Mouse (Mus musculus) hindbrain, postnatal 0 days (tissue): ENCODE results near the gene Auts2. TPM values are rescaled to one million over a fixed set of nuclear protein-coding genes. Genes with fewer than 3 reads are reported as not detected.
A peak's percentile ranks its signal among the peaks of the same experiment; 100 is the strongest.

Source experiments
- ATAC-seq: fragments of 200-750 bp; cut with Nextera tagmentation; 2 replicates; pipeline ENCODE4 v1.8.0; 2017; ENCODE audit warnings: mild to moderate bottlenecking, moderate TSS enrichment, moderate library complexity
- DNase-seq: peaks from one replicate; pipeline ENCODE4 v3.0.0-alpha.2; 2015; ENCODE audit warnings: low spot score
- H3K27ac ChIP-seq: fragments of 300-500 bp; sonication (generic); 2 replicates; pipeline ENCODE4 v1.5.1; 2014; ENCODE audit warnings: mild to moderate bottlenecking
- H3K27me3 ChIP-seq: fragments of 300-500 bp; sonication (generic); 2 replicates; pipeline ENCODE4 v1.6.1; 2014; ENCODE audit warnings: low read length, mixed read lengths; ENCODE audit not compliant: insufficient read depth
- H3K36me3 ChIP-seq: fragments of 300-500 bp; sonication (generic); 2 replicates; pipeline ENCODE4 v1.6.1; 2014; ENCODE audit warnings: low read length, mixed read lengths; ENCODE audit not compliant: insufficient read depth
- H3K4me1 ChIP-seq: fragments of 300-500 bp; sonication (generic); 2 replicates; pipeline ENCODE4 v1.6.1; 2014; ENCODE audit warnings: antibody characterized with exemption, low read length, mixed read lengths; ENCODE audit not compliant: insufficient read depth
- H3K4me2 ChIP-seq: fragments of 300-500 bp; sonication (generic); 2 replicates; pipeline ENCODE4 v1.6.1; 2014; ENCODE audit warnings: low read depth, mild to moderate bottlenecking, low read length, moderate library complexity, mixed read lengths
- H3K4me3 ChIP-seq: fragments of 300-500 bp; sonication (generic); 2 replicates; pipeline ENCODE4 v1.5.1; 2014; ENCODE audit warnings: low read length
- H3K9ac ChIP-seq: fragments of 300-500 bp; sonication (generic); replicated peaks from 2 replicates; pipeline ENCODE4 v1.6.1; 2014; ENCODE audit warnings: mild to moderate bottlenecking, low read length, moderate library complexity, mixed read lengths
- H3K9me3 ChIP-seq: fragments of 300-500 bp; sonication (generic); 2 replicates; pipeline ENCODE4 v1.6.1; 2016; ENCODE audit warnings: low read length, mixed read lengths
- CTCF ChIP-seq: IDR thresholded peaks from 2 replicates; pipeline ENCODE4 v1.5.1; 2016; ENCODE audit warnings: antibody characterized with exemption, control low read depth, low read depth
- WGBS: fragments of 180-500 bp; shearing (Covaris S2); extraction: QIAGEN DNeasy Blood & Tissue Kit; methylation state at CpG from one replicate; pipeline ENCODE4 v1.1.7; 2014; 5-methylcytosine and 5-hydroxymethylcytosine counted together
- polyA plus RNA-seq: library from polyadenylated mRNA; unstranded; fragments of >200 nt; fragmentation: Nextera tagmentation; extraction: Ambion mirVana; gene quantifications from 2 replicates; pipeline ENCODE4 v1.2.1, GENCODE M21; 2015
- total RNA-seq: library from RNA; depleted of rRNA; stranded (reverse); fragments of >200 nt; gene quantifications from 2 replicates; pipeline ENCODE4 v1.2.3, GENCODE M21; 2014

The Auts2 gene
- total and polyA plus RNA-seq, 2 experiments from 2014 or later, result 39.3 to 54.9 TPM

DNA sequence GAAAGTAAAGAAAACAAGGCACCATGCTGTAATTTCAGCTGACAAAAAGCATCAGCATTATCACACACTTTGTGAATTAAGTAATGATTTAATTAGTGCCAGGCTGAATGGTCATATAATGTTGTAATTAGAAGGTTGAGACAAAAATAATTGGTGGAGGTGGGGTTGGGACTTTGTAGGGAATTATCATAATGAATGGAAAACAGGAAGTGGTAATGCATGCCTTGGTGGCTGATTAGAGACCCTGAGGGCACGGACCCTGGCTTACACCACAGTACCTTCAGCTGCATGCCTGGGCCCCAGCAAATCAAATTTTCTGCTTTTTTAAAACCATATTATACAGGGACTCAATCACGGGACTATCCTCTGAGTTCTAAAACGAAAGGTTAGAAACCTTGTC is 586.1 kb downstream of the Auts2 start:
- DNase-seq, result no peak
- WGBS, result 71% methylated on average over 3 of the region's 3 CpGs

GRCm38 (mm10) chr5:131956090-131956489 is 587.1 kb downstream of the Auts2 start:
- Histone ChIP-seq H3K9me3 (no peaks in the 10 kb centered on the region), H3K36me3 (no peaks in the 10 kb centered on the region), H3K4me3 (no peak overlapping the region), H3K4me1 (no peaks in the 10 kb centered on the region), H3K9ac (no peak overlapping the region), H3K27me3 (no peaks in the 10 kb centered on the region), H3K27ac (no peak overlapping the region), H3K4me2 (no peak overlapping the region)
- no peak for TF ChIP-seq CTCF
- ATAC-seq (no peak), DNase-seq (no peak)
- 56% methylated on average over 7 of the region's 7 CpGs for WGBS

More for the DNA sequence above, 586.1 kb downstream of the Auts2 start:
- Histone ChIP-seq H3K4me3 (no peak overlapping the region), H3K4me2 (no peak overlapping the region), H3K9ac (no peak overlapping the region), H3K27ac (no peak overlapping the region), H3K27me3 (no peaks in the 10 kb centered on the region), H3K9me3 (no peaks in the 10 kb centered on the region), H3K4me1 (no peaks in the 10 kb centered on the region), H3K36me3 (no peaks in the 10 kb centered on the region)
- TF ChIP-seq CTCF, result no peak
- no peak for ATAC-seq

DNA sequence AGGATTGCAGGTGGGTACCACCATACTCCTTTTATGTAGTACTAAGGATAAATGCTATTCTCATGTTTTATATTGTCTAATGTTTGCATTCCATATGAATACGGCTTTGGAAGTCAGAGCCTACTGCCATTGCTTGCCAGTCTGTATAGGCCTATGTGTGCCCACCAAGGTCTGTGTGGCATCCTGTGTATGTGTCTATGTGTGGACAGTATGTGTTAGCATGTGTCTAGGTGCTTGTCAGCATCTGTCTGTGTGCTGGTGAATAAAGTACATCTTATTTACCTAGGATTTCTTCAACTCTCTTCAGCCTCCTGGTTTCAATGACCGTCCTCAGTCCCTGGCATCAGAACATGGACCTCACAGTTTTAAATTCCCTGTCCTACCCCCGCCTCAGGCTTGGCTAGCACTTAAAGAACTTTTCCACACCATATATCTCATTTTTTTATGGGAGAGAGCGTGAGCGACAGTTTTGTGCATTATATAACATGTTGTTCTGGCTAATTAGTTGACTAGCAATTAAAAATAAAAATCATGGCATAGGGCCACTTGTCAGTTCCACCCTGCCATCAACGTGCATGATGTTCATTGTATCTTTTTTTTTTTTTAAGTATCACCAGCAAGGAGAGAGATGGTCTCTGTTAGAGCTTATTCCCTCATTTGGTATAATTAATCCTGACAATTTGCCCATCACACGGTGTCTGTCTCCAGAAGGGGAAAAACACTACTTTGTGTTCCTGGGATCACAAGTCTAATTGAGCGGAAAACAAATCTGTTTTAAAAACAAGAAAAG is 587.7 kb downstream of the Auts2 start:
- H3K9ac ChIP-seq, result no peak overlapping the region
- H3K27me3 ChIP-seq, result no peaks in the 10 kb centered on the region
- no peaks in the 10 kb centered on the region for H3K36me3 ChIP-seq
- DNase-seq, result no peak
- WGBS, result 77% methylated on average over 8 of the region's 8 CpGs
- no peaks in the 10 kb centered on the region for H3K4me1 ChIP-seq
- no peak for TF ChIP-seq CTCF
- no peaks in the 10 kb centered on the region for H3K9me3 ChIP-seq
- H3K4me2 ChIP-seq, result no peak overlapping the region
- H3K4me3 ChIP-seq, result no peak overlapping the region
- no peak for ATAC-seq
- no peak overlapping the region for H3K27ac ChIP-seq

- 27% methylated on average over 7 of the region's 7 CpGs for WGBS
- no peaks in the 10 kb centered on the region for H3K36me3 ChIP-seq
- no peak for TF ChIP-seq CTCF
- H3K9ac ChIP-seq, result no peak overlapping the region
- no peak overlapping the region for H3K4me2 ChIP-seq
- no peak for ATAC-seq
- no peaks in the 10 kb centered on the region for H3K9me3 ChIP-seq
- no peaks in the 10 kb centered on the region for H3K27me3 ChIP-seq
- DNase-seq, result peak; percentile 61
- H3K4me1 ChIP-seq, result 0 out of 2 replicates have a peak, but pooled peaks cover 3% of the 10 kb centered on the region
- H3K4me3 ChIP-seq, result no peak overlapping the region
- H3K27ac ChIP-seq, result 0 out of 2 replicates have a peak overlapping the region, but pooled peaks have one; percentile 45
Observed at GRCm38 (mm10) chr5:131948571-131949151, 594.5 kb downstream of the Auts2 start.

DNA sequence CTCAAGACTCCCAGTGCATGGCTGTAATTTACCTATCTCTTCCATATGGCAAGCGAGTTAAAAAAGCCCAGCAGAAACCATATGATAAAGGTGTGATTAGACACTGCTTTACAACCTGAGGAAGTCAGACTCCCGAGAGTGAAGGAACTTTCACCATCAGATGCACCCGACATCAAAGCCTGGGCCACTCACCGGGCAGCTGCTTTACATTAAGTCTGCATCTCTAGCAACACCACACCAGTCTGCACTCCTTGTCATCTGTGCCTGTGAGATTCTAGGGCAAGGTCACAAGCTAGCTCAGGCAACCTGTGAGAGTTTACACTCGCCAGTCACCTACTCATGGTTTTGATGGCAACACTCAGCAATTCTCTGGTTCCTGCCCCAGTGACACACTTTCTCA is 596.3 kb downstream of the Auts2 start:
- Histone ChIP-seq H3K36me3 (no peaks in the 10 kb centered on the region), H3K4me2 (no peak overlapping the region), H3K4me1 (0 out of 2 replicates have a peak, but pooled peaks cover 3% of the 10 kb centered on the region), H3K27me3 (no peaks in the 10 kb centered on the region), H3K9me3 (no peaks in the 10 kb centered on the region), H3K27ac (no peak overlapping the region), H3K4me3 (no peak overlapping the region), H3K9ac (no peak overlapping the region)
- TF ChIP-seq CTCF, result no peak
- 86% methylated on average over 5 of the region's 5 CpGs for WGBS
- ATAC-seq, result no peak
- no peak for DNase-seq

DNA sequence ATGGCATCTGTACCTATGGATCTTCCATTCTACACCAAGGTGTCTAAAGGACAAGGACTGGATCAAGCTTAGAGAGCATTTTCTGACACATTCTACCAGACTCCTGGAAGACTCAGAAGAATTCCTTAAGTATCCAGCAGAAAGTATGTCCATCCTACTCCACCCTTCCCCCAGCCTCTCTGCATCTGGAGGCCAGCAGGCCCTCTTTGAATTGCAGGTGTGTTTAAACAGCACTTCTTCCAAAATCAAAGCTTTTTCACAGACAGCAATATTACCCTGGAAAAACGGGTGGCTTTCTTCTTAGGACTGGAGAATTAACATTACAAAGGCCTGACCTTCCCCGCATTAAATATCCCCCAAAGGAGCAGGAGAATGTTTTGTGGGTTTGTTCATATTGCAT is 598.4 kb downstream of the Auts2 start:
- Histone ChIP-seq H3K27me3 (no peaks in the 10 kb centered on the region), H3K4me3 (no peak overlapping the region), H3K9ac (no peak overlapping the region), H3K36me3 (no peaks in the 10 kb centered on the region), H3K4me1 (0 out of 2 replicates have a peak, but pooled peaks cover 3% of the 10 kb centered on the region), H3K4me2 (no peak overlapping the region), H3K27ac (no peak overlapping the region), H3K9me3 (no peaks in the 10 kb centered on the region)
- no peak for ATAC-seq
- 50% methylated on average over 2 of the region's 2 CpGs for WGBS
- no peak for DNase-seq
- no peak for TF ChIP-seq CTCF

- Histone ChIP-seq H3K27me3 (no peaks in the 10 kb centered on the region), H3K4me3 (no peak overlapping the region), H3K4me1 (no peaks in the 10 kb centered on the region), H3K27ac (no peak overlapping the region), H3K36me3 (no peaks in the 10 kb centered on the region), H3K9me3 (no peaks in the 10 kb centered on the region), H3K4me2 (no peak overlapping the region), H3K9ac (no peak overlapping the region)
- WGBS, result 61% methylated on average over 7 of the region's 7 CpGs
- peak; percentile 29; the same call in 1 of the 2 replicates for ATAC-seq
- DNase-seq, result peak; percentile 33
- TF ChIP-seq CTCF, result no peak
Observed at GRCm38 (mm10) chr5:131928696-131929095, 614.4 kb downstream of the Auts2 start.
